Mouse (Mus musculus) liver, adult (tissue): ENCODE measurements around the gene Scn7a.

Experiments used
- GATA4 ChIP-seq: IDR thresholded peaks from 2 replicates; pipeline ENCODE4 v1.6.1; 2014; ENCODE audit warnings: mild to moderate bottlenecking, low read length; ENCODE audit not compliant: insufficient replicate concordance

The Scn7a gene

GRCm38 (mm10) chr2:66784765-66785164 lies at the start of gene Scn7a:
Gene Scn7a, minus strand, starts transcription at chr2:66784914.
- TF ChIP-seq GATA4 = no peak

GRCm38 (mm10) chr2:66827729-66828128 lies 43.0 kb upstream of the Scn7a start:
- no peak for TF ChIP-seq GATA4

- no peak for TF ChIP-seq GATA4
These were observed 35.3 kb upstream of the Scn7a start for GRCm38 (mm10) chr2:66819862-66820559.

DNA sequence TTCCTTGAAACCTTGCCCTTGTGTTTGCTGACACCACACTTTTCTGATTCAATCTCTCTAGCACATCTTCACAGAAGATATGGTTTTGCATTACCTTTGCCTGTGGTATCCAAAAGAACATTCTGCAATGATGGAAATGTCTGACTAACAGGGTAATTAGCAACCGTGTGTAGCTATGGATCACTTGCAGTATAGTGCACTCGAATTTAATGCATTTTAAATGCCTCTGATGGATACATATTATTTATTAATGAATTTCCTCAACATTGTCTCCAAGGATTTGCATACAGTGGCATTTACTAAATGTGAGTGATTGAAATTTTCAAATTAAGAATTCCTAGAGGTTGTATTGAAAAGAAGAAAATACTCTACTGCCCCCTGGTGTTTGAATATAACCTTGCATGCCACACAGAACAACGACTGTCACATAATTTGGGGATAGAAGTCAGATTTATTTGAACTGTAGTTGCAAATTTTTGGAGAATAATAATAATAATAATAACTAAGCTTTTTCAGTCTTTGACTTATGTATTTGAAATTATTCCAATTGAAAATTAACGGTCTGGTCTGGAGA lies 15.0 kb upstream of the Scn7a start:
- TF ChIP-seq GATA4 = no peak

DNA sequence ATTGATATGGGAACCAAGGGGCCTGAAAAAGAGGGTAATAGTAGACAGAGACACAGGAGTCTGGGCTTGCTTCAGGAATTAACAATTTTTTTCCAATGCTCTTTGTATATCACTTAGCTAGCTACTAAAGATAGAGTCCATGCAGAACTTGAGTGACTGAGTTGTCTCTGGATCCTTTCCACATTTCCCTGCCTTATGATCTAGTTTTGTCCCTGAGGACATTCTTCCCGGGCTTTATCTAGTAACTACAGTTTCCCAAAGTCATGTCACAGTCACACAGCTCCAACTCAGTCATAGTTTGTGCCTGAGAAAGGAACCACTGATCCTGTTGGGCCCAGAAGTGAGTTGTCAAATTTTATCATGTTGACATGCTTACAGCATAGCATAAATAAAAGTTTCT lies 12.8 kb upstream of the Scn7a start:
- no peak for TF ChIP-seq GATA4

GRCm38 (mm10) chr2:66791629-66792028 lies 6.9 kb upstream of the Scn7a start:
- no peak for TF ChIP-seq GATA4

GRCm38 (mm10) chr2:66780884-66781283 lies 3.8 kb downstream of the Scn7a start:
- TF ChIP-seq GATA4 = no peak

GRCm38 (mm10) chr2:66767980-66768379 lies 16.7 kb downstream of the Scn7a start:
- TF ChIP-seq GATA4 = no peak

- TF ChIP-seq GATA4 = no peak
These were observed 19.5 kb downstream of the Scn7a start for GRCm38 (mm10) chr2:66765170-66765569.

DNA sequence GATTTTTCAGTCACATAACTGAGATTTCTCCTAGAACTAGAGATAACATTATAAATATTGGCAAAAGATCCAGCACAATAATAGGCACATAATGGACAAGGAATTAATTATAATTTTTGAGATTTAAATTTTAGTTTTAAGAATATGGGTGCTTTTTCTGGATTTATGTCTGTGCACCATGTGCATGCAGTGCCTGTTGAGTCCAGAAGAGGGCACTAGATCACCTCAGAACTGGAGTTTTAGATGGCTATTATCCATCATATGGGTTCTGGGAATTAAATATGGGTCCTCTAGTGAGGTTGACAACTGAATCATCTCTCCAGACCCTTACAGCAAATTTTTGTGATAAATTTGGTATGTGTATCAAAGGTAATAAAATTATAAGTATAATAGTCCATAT lies 21.8 kb downstream of the Scn7a start:
- TF ChIP-seq GATA4 = no peak

DNA sequence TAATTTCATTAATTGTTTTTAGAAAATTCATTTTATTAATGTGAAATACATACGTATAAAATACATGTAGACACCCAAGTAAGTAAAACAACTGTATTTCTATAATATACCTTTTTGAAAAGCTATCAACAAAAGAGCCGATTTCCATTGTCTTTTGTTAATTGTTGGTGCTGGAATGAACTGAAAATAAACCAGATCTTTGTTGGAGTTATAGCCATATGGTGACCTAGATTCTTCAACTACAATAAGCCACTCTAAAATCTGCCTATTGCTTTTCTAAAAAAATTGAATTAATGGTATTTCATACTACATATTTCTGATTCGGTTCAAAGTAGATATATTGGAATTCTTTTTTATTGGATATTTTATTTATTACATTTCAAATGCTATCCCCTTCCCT lies 56.7 kb downstream of the Scn7a start:
- no peak for TF ChIP-seq GATA4

DNA sequence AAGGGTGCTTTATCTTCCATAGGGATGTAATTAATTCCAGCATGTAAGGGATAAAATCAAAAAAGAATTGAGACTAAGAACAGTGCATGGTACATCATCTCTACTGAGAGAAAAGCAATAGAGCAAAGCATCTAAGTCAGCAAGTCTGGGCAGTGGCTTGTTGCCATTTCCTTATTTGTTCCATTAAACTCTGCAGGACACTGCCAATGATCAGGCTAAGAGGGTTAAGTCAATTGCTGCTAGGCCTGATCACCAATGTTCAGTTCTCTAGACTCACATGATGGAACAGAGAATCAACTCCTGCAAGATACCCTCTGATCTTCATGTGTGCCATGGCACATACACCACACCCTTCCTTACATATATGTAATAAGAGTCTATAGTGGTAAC lies 57.1 kb downstream of the Scn7a start:
- TF ChIP-seq GATA4 = no peak

DNA sequence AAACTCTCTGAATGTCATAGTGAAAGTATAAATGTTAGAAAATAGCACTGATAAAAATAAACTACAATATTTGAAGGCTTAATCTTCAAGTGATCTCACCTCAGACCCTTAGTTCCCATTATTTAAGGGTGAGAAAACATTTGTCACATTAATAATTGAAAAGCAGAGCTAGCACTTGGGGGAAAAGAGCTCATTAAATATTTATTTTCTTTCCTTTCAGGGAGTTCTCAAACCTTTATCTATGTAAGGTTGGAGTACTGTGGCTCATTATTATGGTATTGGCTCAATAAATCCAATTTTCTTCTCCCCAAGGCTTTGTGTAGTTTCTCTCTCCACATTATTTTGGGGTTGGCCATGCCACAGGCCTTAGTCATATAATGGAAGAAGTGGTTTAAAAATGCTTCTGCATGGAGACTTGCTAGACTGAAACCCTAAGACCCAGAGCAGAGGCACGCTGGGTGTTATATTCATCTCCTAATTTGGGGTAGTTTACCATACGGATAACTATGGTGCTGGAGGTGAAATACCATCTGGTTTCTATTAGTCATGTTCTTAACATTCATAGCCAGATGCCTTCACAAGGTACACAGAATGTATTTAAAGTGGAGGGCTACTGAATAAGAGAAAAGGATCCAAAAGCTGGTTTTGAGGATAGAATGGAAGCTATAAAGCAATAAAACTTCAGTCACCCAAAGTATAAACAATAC lies 57.7 kb downstream of the Scn7a start:
- no peak for TF ChIP-seq GATA4

- no peak for TF ChIP-seq GATA4
These were observed 72.6 kb downstream of the Scn7a start for GRCm38 (mm10) chr2:66712071-66712470.

GRCm38 (mm10) chr2:66692300-66692699 lies 92.4 kb downstream of the Scn7a start:
- TF ChIP-seq GATA4 = no peak

GRCm38 (mm10) chr2:66661988-66662387 lies 122.7 kb downstream of the Scn7a start:
- TF ChIP-seq GATA4 = no peak
